Mouse (Mus musculus): Measurements from ENCODE around the gene Rnf8.

GRCm38 (mm10) chr17:29579579-29580126 is 34.9 kb upstream of the Rnf8 start:
- TF ChIP-seq REST (IDR thresholded peaks at IDR 0.05; ENCODE audit: insufficient read depth, insufficient read length) (no peak), POLR2A (IDR thresholded peaks at IDR 0.05; ENCODE audit: insufficient read length, low read depth) (no peak), USF1 (IDR thresholded peaks at IDR 0.05; ENCODE audit: low read depth) (no peak), MAX (IDR thresholded peaks at IDR 0.05; ENCODE audit: low read depth) (no peak), E2F4 (IDR thresholded peaks at IDR 0.05; ENCODE audit: insufficient read depth) (no peak)
